Mouse (Mus musculus) T-helper 1 cell (primary cell): ENCODE measurements at regions not wholly inside any gene's neighbourhood (a gene's known extent, or its start where the extent isn't known, plus 50 kb on each side); places are given as distances from the start of the nearest gene placed in this dataset.
"Not testable (repeated sequence)": the region's sequence is repeated elsewhere in the genome, so short reads cannot be mapped to it uniquely, and the experiment has no call there.

ENCODE experiments used
- in situ Hi-C: fragments of 300-600 bp; cut with MboI, MseI; formaldehyde crosslinking; loops from one replicate; pipeline ENCODE4 v1.15.1; 2025; ENCODE audit warnings: high pct_unique_total_duplicates

DNA sequence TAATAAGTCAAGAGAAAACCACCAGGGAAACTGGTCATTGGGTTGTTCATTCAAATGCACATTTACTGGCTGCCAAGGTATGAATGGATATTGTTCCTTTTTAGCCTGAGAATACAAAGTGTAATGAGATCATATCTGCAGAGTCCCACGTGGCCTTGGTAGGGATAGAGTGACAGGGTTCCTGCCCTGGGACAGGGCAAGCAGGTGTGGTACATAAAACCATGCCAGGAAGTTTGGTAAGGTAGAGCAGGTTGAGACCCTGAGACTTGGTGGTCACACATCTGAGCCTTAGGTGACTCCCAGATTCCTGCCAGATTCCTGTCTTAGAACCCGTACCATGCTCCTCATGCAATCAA lies 320.5 kb downstream of the Tm4sf1 start:
- in situ Hi-C loops = no loop called here

- in situ Hi-C loops = no loop called here
These were observed 321.0 kb downstream of the Tm4sf1 start for GRCm38 (mm10) chr3:56980593-56981304.

- in situ Hi-C loops = no loop called here
These were observed 335.8 kb downstream of the Tm4sf1 start for GRCm38 (mm10) chr3:56966008-56966407.

DNA sequence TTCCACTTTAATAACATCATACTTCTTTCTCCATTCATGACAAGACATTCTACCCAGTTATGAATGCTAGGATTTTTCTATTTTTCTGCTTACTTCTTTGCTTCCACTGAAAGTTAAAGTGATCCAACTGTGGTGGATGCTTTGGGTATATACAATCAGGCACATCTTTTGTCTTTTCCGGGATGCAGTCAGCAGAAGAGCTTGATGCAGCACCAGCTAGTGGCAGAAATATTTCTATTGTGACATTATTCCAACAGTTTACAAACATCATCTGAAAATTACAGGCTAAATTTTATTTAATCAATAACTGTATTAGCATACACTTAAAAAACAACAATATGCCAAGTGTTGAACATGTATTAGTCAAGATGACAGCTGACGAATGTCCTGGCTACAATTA lies 336.3 kb downstream of the Tm4sf1 start:
- in situ Hi-C loops = no loop called here

GRCm38 (mm10) chr3:56964156-56964555 lies 337.6 kb downstream of the Tm4sf1 start:
- in situ Hi-C loops = no loop called here

DNA sequence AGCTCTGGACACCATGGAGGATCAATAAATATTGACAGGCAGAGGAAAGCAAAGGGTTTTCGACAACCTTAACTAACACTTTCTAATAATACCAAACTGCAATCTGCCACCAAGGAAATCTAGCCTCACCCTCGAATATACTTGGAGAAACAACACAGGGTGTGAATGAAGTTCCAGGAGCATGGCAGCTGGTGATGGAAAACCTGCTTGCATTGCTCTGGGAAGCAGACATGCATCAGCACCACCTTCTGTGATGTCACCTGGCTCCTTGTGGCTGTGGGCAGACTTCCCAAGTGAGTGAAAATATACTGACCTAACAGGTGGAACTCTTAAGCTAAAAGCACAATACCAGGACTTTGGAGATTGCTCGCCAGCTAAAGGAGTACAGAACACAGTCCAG lies 338.5 kb downstream of the Tm4sf1 start:
- in situ Hi-C loops = no loop called here

- in situ Hi-C loops = no loop called here
These were observed 339.4 kb downstream of the Tm4sf1 start for GRCm38 (mm10) chr3:56962248-56963013.

DNA sequence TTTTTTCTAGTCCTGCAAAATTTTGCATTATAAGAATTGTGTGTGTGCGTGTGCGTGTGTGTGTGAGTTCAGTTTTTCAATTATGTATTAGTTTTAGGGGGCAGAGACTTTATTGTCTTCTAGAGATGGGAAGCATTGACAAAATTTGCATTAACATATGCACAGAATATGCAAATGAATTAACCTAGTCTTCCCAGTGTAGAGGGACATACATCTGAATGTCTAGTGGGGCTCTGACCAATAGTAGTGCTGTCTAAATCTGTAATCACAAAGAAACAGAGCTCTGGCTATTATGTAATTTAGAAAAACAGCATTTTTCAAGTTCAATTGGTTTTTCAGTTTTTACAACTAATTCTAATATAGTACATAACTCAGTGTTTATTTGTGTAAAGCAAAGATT lies 344.8 kb downstream of the Tm4sf1 start:
- in situ Hi-C loops = no loop called here

DNA sequence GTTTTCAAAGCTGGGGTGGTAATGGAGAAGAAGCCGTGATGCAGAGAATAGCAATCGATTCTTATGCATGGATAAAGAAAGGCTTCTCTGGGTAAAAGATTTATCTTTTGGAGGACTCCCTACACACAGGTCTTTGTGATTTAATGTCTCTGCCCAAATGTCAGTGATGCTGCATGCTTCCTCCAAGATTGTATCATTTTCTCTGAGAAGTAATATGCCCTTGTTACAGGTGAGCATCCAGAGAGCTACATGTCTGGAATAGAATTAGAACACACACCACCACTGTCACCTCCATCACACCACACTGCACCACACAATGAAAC lies 346.0 kb downstream of the Tm4sf1 start:
- in situ Hi-C loops = no loop called here

DNA sequence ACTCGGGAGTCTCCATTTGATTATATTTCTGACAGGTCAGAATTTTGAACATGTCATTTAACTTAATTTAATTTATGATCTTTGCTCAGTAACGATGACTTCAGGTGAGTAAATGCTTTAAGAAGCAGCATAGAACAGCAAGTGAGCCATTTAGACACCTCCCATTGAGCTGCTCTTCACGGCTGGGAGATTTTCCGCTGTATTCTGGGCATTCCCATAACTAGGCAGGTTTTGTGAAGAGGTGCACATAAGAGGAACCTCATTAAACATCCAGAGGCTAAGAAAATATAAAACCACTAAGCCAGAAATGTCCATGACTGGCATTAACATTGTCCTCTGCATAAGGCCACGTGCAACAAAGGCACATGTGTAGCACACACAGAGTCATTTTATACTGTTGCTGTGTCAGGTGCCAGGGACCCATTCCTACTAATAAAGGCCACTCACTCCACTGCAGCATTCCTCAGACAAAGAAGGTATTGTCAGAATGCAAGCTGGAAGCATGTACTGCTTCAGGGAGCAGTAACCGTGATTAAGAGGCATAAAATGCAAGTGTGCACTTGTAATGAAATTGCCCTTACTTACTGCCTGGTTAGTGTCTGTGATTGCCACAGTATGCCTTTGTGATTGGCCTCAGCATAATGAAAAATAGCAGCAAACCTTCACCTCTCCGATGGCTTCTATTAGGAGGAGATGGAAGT lies 346.5 kb downstream of the Tm4sf1 start:
- in situ Hi-C loops = no loop called here

GRCm38 (mm10) chr3:56942557-56942956 lies 359.2 kb downstream of the Tm4sf1 start:
- in situ Hi-C loops = not testable (repeated sequence)

DNA sequence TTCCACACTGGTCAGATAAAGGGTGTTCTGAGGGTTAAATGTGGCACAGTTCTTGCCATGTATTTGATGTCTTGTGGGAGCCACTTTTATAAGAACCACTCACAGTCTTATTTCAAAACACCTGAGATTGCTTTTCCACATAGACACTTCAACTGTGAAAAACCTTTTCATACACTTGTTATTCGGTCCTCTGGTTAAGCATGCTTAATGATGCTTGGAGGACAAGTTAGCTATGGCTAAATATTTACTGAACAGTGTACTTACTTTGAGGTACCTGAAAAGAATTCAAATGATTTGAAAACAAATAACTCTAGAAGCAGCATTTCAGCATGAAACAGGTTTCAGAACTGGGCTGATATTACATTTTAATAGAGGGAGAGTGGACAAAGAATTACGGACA lies 372.8 kb downstream of the Tm4sf1 start:
- in situ Hi-C loops = not testable (repeated sequence)

DNA sequence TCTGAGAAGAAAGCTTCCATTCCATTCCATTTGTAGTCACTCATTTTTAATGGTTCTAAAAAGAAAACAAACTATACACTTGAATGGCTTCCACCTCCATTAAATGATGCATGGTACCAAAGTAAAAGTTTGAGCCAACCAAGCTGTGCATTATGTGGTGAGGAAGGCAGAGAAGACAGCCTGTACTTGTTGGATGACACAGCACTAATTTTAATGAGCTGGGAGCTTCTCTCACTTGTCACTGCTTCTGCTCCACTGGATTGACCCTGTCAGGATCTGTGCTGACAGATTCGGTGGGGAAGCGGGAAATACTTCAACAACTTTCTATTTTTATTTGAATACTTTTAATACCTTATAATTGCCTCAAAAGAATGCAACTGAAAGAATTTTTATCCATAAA lies 403.3 kb downstream of the Tm4sf1 start:
- in situ Hi-C loops = no loop called here

GRCm38 (mm10) chr3:56877062-56877461 lies 424.7 kb downstream of the Tm4sf1 start:
- in situ Hi-C loops = no loop called here

DNA sequence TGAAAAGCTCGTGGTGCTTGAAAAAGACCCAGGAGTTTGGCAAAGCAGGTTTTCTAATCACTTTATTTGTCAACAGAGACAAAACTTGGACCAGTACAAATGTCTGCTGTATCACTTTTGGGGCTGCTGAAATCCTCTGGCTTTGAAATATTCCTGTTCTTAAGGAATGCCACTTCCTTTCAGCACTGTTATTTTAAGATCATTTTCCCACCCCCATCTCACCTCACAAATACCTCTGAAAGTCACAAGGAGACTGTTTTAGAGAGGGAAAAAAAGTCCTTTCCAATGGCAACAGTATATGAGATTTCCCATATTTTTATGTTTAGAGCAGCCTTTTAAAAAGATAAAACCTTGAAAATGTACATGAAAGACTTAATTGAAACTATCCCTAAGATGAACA lies 438.2 kb downstream of the Tm4sf1 start:
- in situ Hi-C loops = no loop called here

DNA sequence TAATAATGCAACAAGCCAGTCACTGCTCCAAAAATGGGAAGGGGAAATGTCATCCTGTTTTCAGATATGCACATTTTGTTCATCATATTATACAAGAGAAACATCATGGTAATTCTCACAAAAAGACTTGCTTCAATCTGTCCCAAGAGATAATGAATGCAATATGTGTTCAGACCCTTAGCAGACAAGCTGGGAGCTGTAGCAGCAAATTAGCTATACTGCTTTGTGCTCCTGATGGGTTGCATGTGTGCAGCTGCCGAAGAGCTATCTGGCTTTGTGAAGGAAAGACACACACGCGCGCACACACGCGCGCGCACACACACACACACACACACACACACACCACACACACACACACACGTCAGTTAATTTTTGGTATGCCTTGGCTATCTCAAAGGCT lies 441.9 kb downstream of the Tm4sf1 start:
- in situ Hi-C loops = no loop called here

DNA sequence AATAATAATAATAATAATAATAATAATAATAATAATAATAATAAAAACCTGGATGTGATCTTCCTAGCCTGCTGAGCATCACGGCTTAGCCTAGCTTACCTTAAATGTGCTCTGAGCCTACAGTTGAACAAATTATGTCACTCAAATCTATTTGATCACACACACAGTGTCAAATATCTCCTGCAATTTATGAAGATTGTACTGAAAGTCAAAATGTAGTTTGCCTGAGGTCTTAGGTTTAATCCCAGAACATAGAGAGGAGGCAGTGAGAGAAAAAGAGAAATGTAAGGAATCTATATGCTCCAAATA lies 456.4 kb downstream of the Tm4sf1 start:
- in situ Hi-C loops = no loop called here

DNA sequence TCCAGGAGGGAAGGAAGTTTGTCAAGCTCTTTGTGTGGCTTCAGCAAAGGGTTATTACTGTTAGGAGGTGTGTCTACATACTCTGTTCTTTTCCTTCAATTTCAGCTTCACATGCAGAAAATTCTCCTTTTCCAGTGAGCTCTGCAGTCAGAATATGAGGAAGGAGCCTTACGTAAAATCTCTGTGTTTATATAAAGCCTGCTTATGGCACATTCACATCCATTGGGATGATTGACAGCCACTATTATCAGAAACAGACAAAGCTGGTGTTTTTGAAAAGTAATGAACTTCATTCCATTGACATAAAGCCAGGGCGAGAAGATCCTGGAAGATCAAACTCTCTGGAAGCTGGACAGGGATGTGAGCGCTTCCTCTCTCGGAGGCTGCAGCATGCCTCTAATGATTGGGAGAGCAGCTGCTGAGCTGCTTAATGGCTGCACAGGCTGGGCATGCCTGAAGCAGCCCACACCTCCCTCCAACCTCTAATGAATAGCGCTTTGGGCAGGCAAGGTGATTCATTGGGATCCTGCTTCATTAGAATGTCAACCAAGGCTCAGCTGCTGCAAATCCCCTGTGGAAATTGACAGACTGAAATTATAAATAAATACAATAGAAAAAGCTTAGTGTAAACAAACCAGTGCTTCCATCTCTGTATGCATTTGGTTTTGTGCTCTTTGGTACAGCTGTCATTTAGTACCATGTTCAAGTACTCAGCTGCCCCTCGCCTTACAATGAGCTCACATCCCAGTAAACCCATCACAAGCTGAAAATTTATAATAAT lies 456.9 kb downstream of the Tm4sf1 start:
- in situ Hi-C loops = no loop called here

- in situ Hi-C loops = no loop called here
These were observed 464.6 kb downstream of the Tm4sf1 start for GRCm38 (mm10) chr3:56837176-56837575.

GRCm38 (mm10) chr3:56830315-56831097 lies 471.3 kb downstream of the Tm4sf1 start:
- in situ Hi-C loops = no loop called here

GRCm38 (mm10) chr3:56824157-56824556 lies 477.6 kb downstream of the Tm4sf1 start:
- in situ Hi-C loops = no loop called here
